Mouse (Mus musculus) embryonic facial prominence, embryonic 15.5 days (tissue): ENCODE data around the gene Tut1. TPM values are rescaled to one million over a fixed set of nuclear protein-coding genes. Genes with fewer than 3 reads are reported as not detected.

ENCODE experiments used
- ATAC-seq: fragments of 200-750 bp; cut with Nextera tagmentation; 2 replicates; pipeline ENCODE4 v1.8.0; 2017; ENCODE audit warnings: low read depth, moderate TSS enrichment; ENCODE audit not compliant: insufficient number of reproducible peaks, low FRiP score, low TSS enrichment
- H3K27ac ChIP-seq: fragments of 300-500 bp; sonication (generic); replicated peaks from 2 replicates; pipeline ENCODE4 v1.5.1; 2015; ENCODE audit warnings: mild to moderate bottlenecking, inconsistent platforms
- H3K27me3 ChIP-seq: fragments of 300-500 bp; sonication (generic); 2 replicates; pipeline ENCODE4 v1.6.1; 2015; ENCODE audit warnings: inconsistent platforms
- H3K36me3 ChIP-seq: fragments of 300-500 bp; sonication (generic); 2 replicates; pipeline ENCODE4 v1.6.1; 2015; ENCODE audit warnings: mild to moderate bottlenecking, inconsistent platforms
- H3K4me1 ChIP-seq: fragments of 300-500 bp; sonication (generic); 2 replicates; pipeline ENCODE4 v1.6.1; 2015; ENCODE audit warnings: inconsistent platforms
- H3K4me2 ChIP-seq: fragments of 300-500 bp; sonication (generic); replicated peaks from 2 replicates; pipeline ENCODE4 v1.6.1; 2015; ENCODE audit warnings: mild to moderate bottlenecking, inconsistent platforms
- H3K4me3 ChIP-seq: fragments of 300-500 bp; sonication (generic); replicated peaks from 2 replicates; pipeline ENCODE4 v1.5.1; 2015; ENCODE audit warnings: mild to moderate bottlenecking, inconsistent platforms
- H3K9ac ChIP-seq: fragments of 300-500 bp; sonication (generic); 2 replicates; pipeline ENCODE4 v1.6.1; 2015; ENCODE audit warnings: inconsistent platforms
- H3K9me3 ChIP-seq: fragments of 300-500 bp; sonication (generic); replicated peaks from 2 replicates; pipeline ENCODE4 v1.6.1; 2016; ENCODE audit warnings: inconsistent platforms
- WGBS: fragments of 180-500 bp; shearing (Covaris S2); methylation state at CpG from one replicate; pipeline ENCODE4 v1.1.7; 2015; 5-methylcytosine and 5-hydroxymethylcytosine counted together
- polyA plus RNA-seq: library from polyadenylated mRNA; unstranded; fragments of >200 nt; fragmentation: Nextera tagmentation; extraction: Ambion mirVana; gene quantifications from 2 replicates; pipeline ENCODE4 v1.2.1, GENCODE M21; 2015

Gene Tut1
- polyA plus RNA-seq, 1 experiment from 2014 or later: 32.8 TPM

- H3K4me1 ChIP-seq: peaks cover 40% of the 10 kb centered on the region
- peak overlapping the region; percentile 61 for H3K4me2 ChIP-seq
- peak overlapping the region; percentile 68 for H3K4me3 ChIP-seq
- H3K9me3 ChIP-seq: no peaks in the 10 kb centered on the region
- ATAC-seq: no peak
- H3K27me3 ChIP-seq: no peaks in the 10 kb centered on the region
- H3K27ac ChIP-seq: peak overlapping the region; percentile 99
- peak overlapping the region; percentile 22 for H3K9ac ChIP-seq
- H3K36me3 ChIP-seq: peaks cover 51% of the 10 kb centered on the region
- 43% methylated on average over 5 of the region's 5 CpGs for WGBS
Observed at GRCm38 (mm10) chr19:8944062-8944461, 9.6 kb upstream of the Tut1 start.

- peaks cover 47% of the 10 kb centered on the region for H3K36me3 ChIP-seq
- peak overlapping the region; percentile 18; the same call in 1 of the 2 replicates for H3K9ac ChIP-seq
- H3K4me3 ChIP-seq: peak overlapping the region; percentile 68
Observed at GRCm38 (mm10) chr19:8944750-8945149, 8.9 kb upstream of the Tut1 start.

GRCm38 (mm10) chr19:8945251-8945650 is 8.4 kb upstream of the Tut1 start:
- H3K4me2 ChIP-seq: peak overlapping the region; percentile 61
- 62% methylated on average over 6 of the region's 6 CpGs for WGBS
- peak overlapping the region; percentile 99 for H3K27ac ChIP-seq
- H3K4me3 ChIP-seq: peak overlapping the region; percentile 68
- H3K4me1 ChIP-seq: peaks cover 40% of the 10 kb centered on the region
- no peak overlapping the region for H3K9ac ChIP-seq
- ATAC-seq: no peak
- peaks cover 50% of the 10 kb centered on the region for H3K36me3 ChIP-seq
- no peaks in the 10 kb centered on the region for H3K9me3 ChIP-seq
- H3K27me3 ChIP-seq: no peaks in the 10 kb centered on the region

More at GRCm38 (mm10) chr19:8944750-8945149, 8.9 kb upstream of the Tut1 start:
- 18% methylated on average over 5 of the region's 5 CpGs for WGBS
- H3K27ac ChIP-seq: peak overlapping the region; percentile 99
- H3K4me2 ChIP-seq: peak overlapping the region; percentile 61
- no peaks in the 10 kb centered on the region for H3K27me3 ChIP-seq
- peaks cover 40% of the 10 kb centered on the region for H3K4me1 ChIP-seq
- H3K9me3 ChIP-seq: no peaks in the 10 kb centered on the region
- no peak for ATAC-seq

GRCm38 (mm10) chr19:8946929-8947328 is 6.7 kb upstream of the Tut1 start:
- peaks cover 66% of the 10 kb centered on the region for H3K36me3 ChIP-seq
- H3K4me1 ChIP-seq: peaks cover 34% of the 10 kb centered on the region
- H3K27me3 ChIP-seq: no peaks in the 10 kb centered on the region
- no peak for ATAC-seq
- H3K4me2 ChIP-seq: no peak overlapping the region
- no peaks in the 10 kb centered on the region for H3K9me3 ChIP-seq
- 77% methylated on average over 7 of the region's 7 CpGs for WGBS
- no peak overlapping the region for H3K9ac ChIP-seq
- no peak overlapping the region for H3K27ac ChIP-seq
- H3K4me3 ChIP-seq: no peak overlapping the region

GRCm38 (mm10) chr19:8950190-8950589 is 3.5 kb upstream of the Tut1 start:
- WGBS: 83% methylated on average over 5 of the region's 5 CpGs
- Histone ChIP-seq H3K4me1 (peaks cover 36% of the 10 kb centered on the region), H3K9ac (no peak overlapping the region), H3K36me3 (peaks cover 70% of the 10 kb centered on the region), H3K4me3 (no peak overlapping the region), H3K4me2 (no peak overlapping the region), H3K27me3 (no peaks in the 10 kb centered on the region), H3K9me3 (no peaks in the 10 kb centered on the region), H3K27ac (no peak overlapping the region)
- no peak for ATAC-seq

- Histone ChIP-seq H3K4me2 (no peak overlapping the region), H3K4me1 (peaks cover 33% of the 10 kb centered on the region), H3K27ac (peak overlapping the region; percentile 84; the same call in 1 of the 2 replicates), H3K27me3 (no peaks in the 10 kb centered on the region), H3K9ac (0 out of 2 replicates have a peak overlapping the region, but pooled peaks have one; percentile 21), H3K36me3 (peaks cover 64% of the 10 kb centered on the region), H3K9me3 (no peaks in the 10 kb centered on the region), H3K4me3 (no peak overlapping the region)
- ATAC-seq: no peak
- whole genome bisulfite sequencing: 91% methylated on average over 9 of the region's 9 CpGs
Observed at GRCm38 (mm10) chr19:8952241-8952640, 1.4 kb upstream of the Tut1 start.

- Histone ChIP-seq H3K4me1 (peaks cover 33% of the 10 kb centered on the region), H3K36me3 (peaks cover 59% of the 10 kb centered on the region), H3K4me3 (peak overlapping the region; percentile 91), H3K4me2 (peak overlapping the region; percentile 79), H3K27ac (peak overlapping the region; percentile 84), H3K9ac (peak overlapping the region; percentile 72), H3K27me3 (no peaks in the 10 kb centered on the region), H3K9me3 (no peaks in the 10 kb centered on the region)
- WGBS: 8% methylated on average over 9 of the region's 9 CpGs
- no peak for ATAC-seq
Observed at GRCm38 (mm10) chr19:8954171-8954570, 524 bp downstream of the Tut1 start.

GRCm38 (mm10) chr19:8962256-8962655 is 8.6 kb downstream of the Tut1 start:
- Histone ChIP-seq H3K4me2 (no peak overlapping the region), H3K36me3 (peaks cover 81% of the 10 kb centered on the region), H3K4me3 (no peak overlapping the region), H3K9me3 (no peaks in the 10 kb centered on the region), H3K27me3 (no peaks in the 10 kb centered on the region), H3K4me1 (peaks cover 16% of the 10 kb centered on the region), H3K27ac (no peak overlapping the region), H3K9ac (no peak overlapping the region)
- no peak for ATAC-seq
- WGBS: 84% methylated on average over 2 of the region's 2 CpGs

GRCm38 (mm10) chr19:8965075-8965474 is 11.4 kb downstream of the Tut1 start:
- H3K27me3 ChIP-seq: no peaks in the 10 kb centered on the region
- H3K4me1 ChIP-seq: peaks cover 22% of the 10 kb centered on the region
- H3K4me3 ChIP-seq: no peak overlapping the region
- peaks cover 70% of the 10 kb centered on the region for H3K36me3 ChIP-seq
- H3K9ac ChIP-seq: no peak overlapping the region
- 81% methylated on average over 11 of the region's 11 CpGs for WGBS
- peak overlapping the region; percentile 98; the same call in 1 of the 2 replicates for H3K27ac ChIP-seq
- H3K9me3 ChIP-seq: no peaks in the 10 kb centered on the region
- ATAC-seq: no peak
- peak overlapping the region; percentile 59; the same call in 1 of the 2 replicates for H3K4me2 ChIP-seq

GRCm38 (mm10) chr19:8965771-8966170 is 12.1 kb downstream of the Tut1 start:
- no peak for ATAC-seq
- Histone ChIP-seq H3K36me3 (peaks cover 70% of the 10 kb centered on the region), H3K9me3 (no peaks in the 10 kb centered on the region), H3K4me2 (peak overlapping the region; percentile 59), H3K4me1 (peaks cover 22% of the 10 kb centered on the region), H3K4me3 (peak overlapping the region; percentile 79), H3K9ac (peak overlapping the region; percentile 65), H3K27me3 (no peaks in the 10 kb centered on the region), H3K27ac (peak overlapping the region; percentile 98)
- 62% methylated on average over 8 of the region's 8 CpGs for WGBS

GRCm38 (mm10) chr19:8966198-8966589 is 12.5 kb downstream of the Tut1 start:
- no peak for ATAC-seq
- H3K4me1 ChIP-seq: peaks cover 22% of the 10 kb centered on the region

More at GRCm38 (mm10) chr19:8966198-8966589, 12.5 kb downstream of the Tut1 start:
- peak overlapping the region; percentile 79 for H3K4me3 ChIP-seq
- peak overlapping the region; percentile 65 for H3K9ac ChIP-seq
- H3K9me3 ChIP-seq: no peaks in the 10 kb centered on the region
- H3K4me2 ChIP-seq: peak overlapping the region; percentile 59
- 26% methylated on average over 5 of the region's 5 CpGs for WGBS
- H3K27me3 ChIP-seq: no peaks in the 10 kb centered on the region
- peak overlapping the region; percentile 98 for H3K27ac ChIP-seq
- peaks cover 71% of the 10 kb centered on the region for H3K36me3 ChIP-seq
